Mouse (Mus musculus) limb, embryonic 13.5 days (tissue): ENCODE results near the gene Usp25. TPM values are rescaled to one million over a fixed set of nuclear protein-coding genes. Genes with fewer than 3 reads are reported as not detected.
A peak's percentile ranks its signal among the peaks of the same experiment; 100 is the strongest.

Experiments used
- ATAC-seq: fragments of 200-750 bp; cut with Nextera tagmentation; 2 replicates; pipeline ENCODE4 v1.8.0; 2017; ENCODE audit warnings: low read depth, moderate number of reproducible peaks, moderate TSS enrichment; ENCODE audit not compliant: low FRiP score
- H3K27ac ChIP-seq: fragments of 300-500 bp; sonication (generic); 2 replicates; pipeline ENCODE4 v1.5.1; 2015; ENCODE audit warnings: inconsistent platforms, mild to moderate bottlenecking, moderate library complexity
- H3K27me3 ChIP-seq: fragments of 300-500 bp; sonication (generic); 2 replicates; pipeline ENCODE4 v1.6.1; 2015; ENCODE audit warnings: mild to moderate bottlenecking, inconsistent platforms
- H3K36me3 ChIP-seq: fragments of 300-500 bp; sonication (generic); 2 replicates; pipeline ENCODE4 v1.6.1; 2015; ENCODE audit warnings: inconsistent platforms, mild to moderate bottlenecking, moderate library complexity
- H3K4me1 ChIP-seq: fragments of 300-500 bp; sonication (generic); 2 replicates; pipeline ENCODE4 v1.6.1; 2015; ENCODE audit warnings: inconsistent platforms
- H3K4me2 ChIP-seq: fragments of 300-500 bp; sonication (generic); replicated peaks from 2 replicates; pipeline ENCODE4 v1.6.1; 2015; ENCODE audit warnings: inconsistent platforms, mild to moderate bottlenecking, moderate library complexity
- H3K4me3 ChIP-seq: fragments of 300-500 bp; sonication (generic); 2 replicates; pipeline ENCODE4 v1.5.1; 2015; ENCODE audit warnings: moderate library complexity, mild to moderate bottlenecking, inconsistent platforms
- H3K9ac ChIP-seq: fragments of 300-500 bp; sonication (generic); 2 replicates; pipeline ENCODE4 v1.6.1; 2015; ENCODE audit warnings: mild to moderate bottlenecking, inconsistent platforms
- H3K9me3 ChIP-seq: fragments of 300-500 bp; sonication (generic); 2 replicates; pipeline ENCODE4 v1.6.1; 2016; ENCODE audit warnings: inconsistent platforms
- WGBS: fragments of 180-500 bp; shearing (Covaris S2); methylation state at CpG from one replicate; pipeline ENCODE4 v1.1.7; 2015; 5-methylcytosine and 5-hydroxymethylcytosine counted together
- polyA plus RNA-seq: library from polyadenylated mRNA; unstranded; fragments of >200 nt; fragmentation: Nextera tagmentation; extraction: Ambion mirVana; gene quantifications from 2 replicates; pipeline ENCODE4 v1.2.1, GENCODE M21; 2015

Gene Usp25
- polyA plus RNA-seq, 1 experiment from 2014 or later, result 16.4 TPM

DNA sequence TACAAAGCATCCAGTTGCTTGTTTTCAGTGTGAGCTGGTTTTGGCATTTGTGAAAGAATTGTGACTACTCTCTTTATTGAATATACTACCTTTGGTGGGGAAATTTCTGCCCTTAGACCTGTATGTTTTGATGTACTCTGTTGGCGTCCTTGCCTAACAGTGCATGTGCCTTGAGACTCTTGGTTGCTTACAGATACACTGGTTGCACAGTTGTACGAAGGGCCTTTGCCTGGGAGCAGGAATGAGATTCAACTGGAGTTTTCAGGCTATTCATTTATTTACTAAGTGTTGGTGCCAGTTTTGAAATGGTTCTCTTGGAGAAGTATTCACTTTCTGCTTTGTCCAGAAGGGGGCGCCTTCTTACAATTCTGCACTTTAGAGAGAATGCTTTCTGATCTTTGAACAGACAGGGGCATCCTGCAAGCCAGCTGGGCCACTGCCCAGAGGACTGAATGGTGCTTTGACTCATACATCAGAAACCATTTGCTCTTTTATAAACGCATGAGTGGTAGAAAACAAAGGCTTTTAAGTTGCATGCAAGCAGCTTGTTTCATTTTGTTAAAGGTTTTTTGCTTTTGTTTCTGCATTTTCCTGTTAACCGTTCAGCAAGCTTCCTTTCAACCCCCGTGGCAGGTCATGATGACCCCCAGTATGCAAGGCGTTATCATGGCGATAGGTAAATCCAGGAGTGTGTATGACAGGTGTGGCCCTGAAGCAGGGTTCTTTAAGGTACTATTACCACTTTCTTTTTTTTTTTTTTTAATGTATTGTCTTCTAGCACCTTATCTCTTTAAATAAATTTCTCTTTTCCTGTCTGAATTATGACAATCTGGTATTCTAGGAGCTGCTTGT is 85.7 kb downstream of the Usp25 start:
- 71% methylated on average over 8 of the region's 8 CpGs for WGBS
- Histone ChIP-seq H3K27me3 (no peaks in the 10 kb centered on the region), H3K27ac (no peak overlapping the region), H3K4me2 (no peak overlapping the region), H3K9me3 (no peaks in the 10 kb centered on the region), H3K36me3 (peaks cover 19% of the 10 kb centered on the region), H3K4me1 (no peaks in the 10 kb centered on the region), H3K4me3 (no peak overlapping the region), H3K9ac (no peak overlapping the region)
- ATAC-seq, result no peak

DNA sequence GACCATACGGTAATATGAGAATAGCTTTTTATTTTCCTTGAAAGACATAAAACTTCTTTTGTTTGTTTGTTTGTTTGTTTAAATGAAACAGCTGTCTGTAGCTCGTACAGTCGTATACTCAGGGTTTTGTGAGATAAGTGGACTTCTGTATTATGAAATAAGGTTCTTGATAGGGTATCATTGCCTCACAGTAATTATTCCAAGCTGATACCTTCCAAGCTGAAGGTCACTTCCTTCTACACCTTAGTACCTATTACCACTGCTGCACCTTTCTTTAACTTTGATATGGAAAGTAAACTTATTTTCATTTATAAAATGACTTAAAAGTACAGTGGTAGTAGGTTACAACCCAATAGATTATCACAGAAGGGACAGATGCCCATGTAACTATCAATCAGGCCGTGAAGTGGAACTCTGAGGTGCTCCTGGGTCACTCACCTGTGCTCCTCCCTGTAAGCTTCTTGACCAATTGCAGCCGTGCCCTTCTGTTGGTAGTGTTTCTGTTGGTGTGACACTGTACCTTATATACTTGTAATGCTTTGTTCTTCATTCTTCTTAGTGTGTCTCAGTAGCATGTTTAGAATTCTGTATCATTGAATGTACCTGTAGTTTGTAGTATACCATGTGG is 90.2 kb downstream of the Usp25 start:
- H3K4me1 ChIP-seq, result no peaks in the 10 kb centered on the region
- H3K27ac ChIP-seq, result no peak overlapping the region
- H3K36me3 ChIP-seq, result peaks cover 14% of the 10 kb centered on the region
- H3K27me3 ChIP-seq, result no peaks in the 10 kb centered on the region
- no peak overlapping the region for H3K9ac ChIP-seq
- 83% methylated on average over 5 of the region's 5 CpGs for WGBS
- no peak for ATAC-seq
- no peak overlapping the region for H3K4me3 ChIP-seq
- no peaks in the 10 kb centered on the region for H3K9me3 ChIP-seq
- no peak overlapping the region for H3K4me2 ChIP-seq

DNA sequence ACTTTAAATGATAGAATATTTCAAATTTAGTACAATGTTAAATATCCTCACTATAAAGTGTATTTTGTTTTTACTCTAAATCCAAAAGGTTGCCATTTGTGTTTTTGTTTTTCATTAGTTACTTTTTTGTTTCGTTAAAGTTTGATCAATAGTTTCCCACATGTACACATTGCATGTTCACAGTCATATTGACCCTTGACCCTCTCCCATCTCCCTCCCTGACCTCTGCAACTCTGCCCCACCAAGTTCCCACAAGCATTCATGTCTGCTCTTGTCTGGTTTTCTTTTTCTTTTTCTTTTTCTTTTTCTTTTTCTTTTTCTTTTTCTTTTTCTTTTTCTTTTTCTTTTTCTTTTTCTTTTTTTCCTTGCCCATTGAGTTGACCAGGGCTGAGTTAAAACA is 97.8 kb downstream of the Usp25 start:
- Histone ChIP-seq H3K9ac (no peak overlapping the region), H3K27ac (no peak overlapping the region), H3K36me3 (peaks cover 24% of the 10 kb centered on the region), H3K4me2 (no peak overlapping the region), H3K4me3 (no peak overlapping the region), H3K4me1 (no peaks in the 10 kb centered on the region), H3K27me3 (no peaks in the 10 kb centered on the region), H3K9me3 (no peaks in the 10 kb centered on the region)
- no peak for ATAC-seq
- WGBS, result 76% methylated on average over 1 of the region's 1 CpGs

DNA sequence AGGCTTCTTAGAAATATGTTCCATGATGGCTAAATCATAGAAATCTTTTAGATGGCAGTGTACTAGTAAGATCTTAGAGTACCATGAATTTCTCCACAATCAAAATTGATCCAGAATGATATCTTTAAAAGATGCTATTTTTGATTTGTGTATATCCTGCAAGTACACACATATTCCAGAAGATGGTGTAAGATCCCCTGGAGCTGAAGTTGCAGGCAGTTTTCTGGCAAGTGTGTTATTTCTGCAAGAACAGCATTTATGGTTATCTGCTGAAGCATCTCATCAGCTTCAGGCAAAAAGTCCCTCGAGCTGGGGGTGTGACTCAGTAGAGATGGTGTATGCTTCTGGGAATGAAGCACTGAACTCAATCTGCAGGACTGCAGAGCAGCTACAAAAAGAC is 112.4 kb downstream of the Usp25 start:
- Histone ChIP-seq H3K4me1 (no peaks in the 10 kb centered on the region), H3K9me3 (no peaks in the 10 kb centered on the region), H3K9ac (no peak overlapping the region), H3K4me2 (no peak overlapping the region), H3K27ac (no peak overlapping the region), H3K27me3 (no peaks in the 10 kb centered on the region), H3K4me3 (no peak overlapping the region), H3K36me3 (no peaks in the 10 kb centered on the region)
- WGBS, result 46% methylated on average over 1 of the region's 1 CpGs
- no peak for ATAC-seq

DNA sequence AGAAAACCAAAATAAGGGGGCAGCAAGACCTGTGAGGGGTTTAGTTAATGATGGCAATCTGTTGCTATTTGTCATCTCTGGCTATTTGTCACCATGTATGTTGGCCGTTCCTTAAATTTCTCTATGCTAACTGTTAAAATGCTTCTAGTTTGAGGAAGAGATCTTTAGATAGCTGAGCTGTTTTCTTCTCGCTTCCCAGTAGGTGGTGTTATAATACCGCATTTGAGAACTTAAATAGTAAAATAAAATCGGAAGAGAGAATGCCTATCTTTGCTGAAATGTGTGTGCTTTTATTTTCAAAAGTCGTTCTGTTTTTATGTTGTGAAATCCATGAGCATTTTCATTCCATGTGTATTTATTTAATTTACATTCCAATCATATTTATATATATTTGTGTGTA is 115.2 kb downstream of the Usp25 start:
- 29% methylated on average over 5 of the region's 5 CpGs for WGBS
- H3K36me3 ChIP-seq, result no peaks in the 10 kb centered on the region
- no peak for ATAC-seq
- H3K4me3 ChIP-seq, result no peak overlapping the region
- H3K9ac ChIP-seq, result no peak overlapping the region
- H3K4me2 ChIP-seq, result no peak overlapping the region
- no peak overlapping the region for H3K27ac ChIP-seq
- no peaks in the 10 kb centered on the region for H3K27me3 ChIP-seq
- H3K9me3 ChIP-seq, result no peaks in the 10 kb centered on the region
- H3K4me1 ChIP-seq, result 0 out of 2 replicates have a peak, but pooled peaks cover 3% of the 10 kb centered on the region

DNA sequence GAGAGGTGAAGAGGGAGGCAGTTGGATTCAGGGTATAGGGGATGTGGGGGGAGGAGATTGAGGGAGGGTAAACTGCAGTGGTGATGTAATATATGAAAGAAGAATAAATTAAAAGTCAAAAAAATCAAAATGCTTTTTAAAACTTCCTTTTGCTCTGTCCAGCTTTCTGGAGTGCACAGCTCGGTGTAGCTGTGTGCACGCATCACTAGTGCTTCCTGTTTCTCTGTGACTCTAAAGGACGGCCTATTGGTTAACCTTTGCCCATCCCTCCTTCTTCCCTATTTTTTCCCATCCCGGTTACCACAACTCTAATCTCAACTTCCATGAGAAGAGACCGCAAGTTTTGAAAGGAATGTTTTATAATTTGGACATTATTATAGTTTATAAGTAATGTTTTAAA is 119.5 kb downstream of the Usp25 start:
- Histone ChIP-seq H3K9me3 (peaks cover 6% of the 10 kb centered on the region; the same call in 1 of the 2 replicates), H3K4me3 (no peak overlapping the region), H3K27me3 (no peaks in the 10 kb centered on the region), H3K9ac (no peak overlapping the region), H3K27ac (no peak overlapping the region), H3K4me2 (no peak overlapping the region), H3K4me1 (0 out of 2 replicates have a peak, but pooled peaks cover 7% of the 10 kb centered on the region), H3K36me3 (no peaks in the 10 kb centered on the region)
- no peak for ATAC-seq
- 85% methylated on average over 5 of the region's 5 CpGs for WGBS

DNA sequence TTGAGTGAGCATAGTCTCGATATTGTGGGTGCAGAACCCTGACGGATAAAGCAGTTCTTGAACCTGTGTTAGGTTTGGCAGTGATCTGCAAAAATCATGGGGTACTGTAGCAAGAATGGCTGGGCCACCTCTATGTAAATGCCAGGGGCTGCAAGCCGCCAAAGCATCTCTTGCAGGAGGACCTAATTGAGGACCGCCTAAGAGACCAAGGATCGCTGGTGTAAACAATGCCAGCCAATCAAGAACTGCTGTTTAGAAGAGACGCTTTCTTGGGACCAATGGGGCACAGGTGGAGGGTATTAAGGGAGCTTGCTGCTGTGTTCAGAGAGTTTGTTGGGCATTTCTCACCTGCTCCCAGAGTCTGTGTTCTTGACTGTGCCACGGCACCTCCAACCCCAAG is 127.1 kb downstream of the Usp25 start:
- no peaks in the 10 kb centered on the region for H3K36me3 ChIP-seq
- H3K4me1 ChIP-seq, result peaks cover 16% of the 10 kb centered on the region
- 89% methylated on average over 7 of the region's 7 CpGs for WGBS
- no peak overlapping the region for H3K4me3 ChIP-seq
- H3K9me3 ChIP-seq, result peaks cover 6% of the 10 kb centered on the region; the same call in 1 of the 2 replicates
- no peak for ATAC-seq
- no peak overlapping the region for H3K4me2 ChIP-seq
- no peak overlapping the region for H3K27ac ChIP-seq
- no peaks in the 10 kb centered on the region for H3K27me3 ChIP-seq
- no peak overlapping the region for H3K9ac ChIP-seq

DNA sequence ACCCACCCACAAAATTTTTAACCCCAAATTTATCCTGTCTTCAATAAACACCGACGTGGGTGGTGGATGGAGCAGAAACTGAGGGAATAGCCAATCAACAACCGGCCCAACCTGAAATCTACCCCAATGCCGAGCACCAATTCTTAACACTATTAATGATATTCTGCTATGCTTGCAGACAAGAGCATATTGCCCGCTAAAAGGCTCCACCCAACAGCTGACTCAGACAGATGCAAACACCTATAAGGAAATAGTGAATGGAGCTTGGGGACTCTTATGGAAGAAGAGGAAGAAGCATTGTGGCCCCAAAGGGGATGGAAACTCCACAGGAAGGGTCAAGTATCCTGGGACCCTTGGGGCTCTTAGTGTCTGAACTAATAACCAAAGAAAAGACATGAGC is 133.3 kb downstream of the Usp25 start:
- Histone ChIP-seq H3K9ac (no peak overlapping the region), H3K4me1 (peaks cover 6% of the 10 kb centered on the region), H3K4me2 (no peak overlapping the region), H3K4me3 (no peak overlapping the region), H3K27me3 (no peaks in the 10 kb centered on the region), H3K27ac (no peak overlapping the region), H3K36me3 (no peaks in the 10 kb centered on the region), H3K9me3 (no peaks in the 10 kb centered on the region)
- ATAC-seq, result no peak
- 93% methylated on average over 5 of the region's 5 CpGs for WGBS

DNA sequence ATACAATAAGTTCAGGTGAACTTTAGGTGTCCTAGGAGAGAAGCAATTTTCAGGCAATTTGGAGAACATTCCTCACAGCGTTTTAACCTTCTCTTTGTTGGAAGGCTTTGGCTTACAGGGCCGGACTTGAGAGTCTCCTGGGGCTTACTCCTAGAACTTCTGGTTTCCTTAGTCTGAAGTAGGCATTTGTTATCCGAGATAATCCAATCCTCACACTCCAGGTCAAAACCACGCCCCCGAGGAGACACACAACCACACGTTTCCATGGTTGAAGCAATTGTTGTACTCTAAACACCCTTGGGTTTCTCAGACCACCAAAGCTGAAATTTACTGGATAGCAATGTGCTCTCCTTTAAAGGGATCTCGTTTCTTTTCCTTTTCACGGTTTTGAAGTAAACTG is 136.8 kb downstream of the Usp25 start:
- Histone ChIP-seq H3K4me2 (no peak overlapping the region), H3K9me3 (no peaks in the 10 kb centered on the region), H3K27me3 (no peaks in the 10 kb centered on the region), H3K4me3 (no peak overlapping the region), H3K36me3 (no peaks in the 10 kb centered on the region), H3K9ac (no peak overlapping the region), H3K27ac (no peak overlapping the region), H3K4me1 (no peaks in the 10 kb centered on the region)
- WGBS, result 45% methylated on average over 8 of the region's 8 CpGs
- peak; percentile 40; the same call in 1 of the 2 replicates for ATAC-seq

DNA sequence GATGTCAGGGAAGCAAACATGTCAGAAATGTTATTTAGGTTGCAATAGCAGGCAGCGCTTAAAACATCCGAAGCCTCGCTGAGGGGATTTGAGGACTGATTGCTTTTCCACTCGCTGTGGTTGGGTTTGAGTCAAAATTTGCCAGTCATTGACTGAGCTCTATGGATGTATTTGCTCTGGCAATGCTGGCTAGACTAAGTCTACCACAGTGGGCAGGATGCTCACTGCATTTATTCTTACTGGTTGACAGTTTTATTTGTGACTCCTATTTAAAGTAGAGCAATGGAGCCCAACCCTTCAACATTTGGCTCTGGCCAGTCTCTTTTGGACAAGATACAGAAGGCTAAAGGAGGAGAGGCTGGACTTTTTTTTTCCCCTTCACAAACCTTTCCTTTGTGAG is 137.4 kb downstream of the Usp25 start:
- Histone ChIP-seq H3K4me1 (no peaks in the 10 kb centered on the region), H3K4me2 (no peak overlapping the region), H3K36me3 (no peaks in the 10 kb centered on the region), H3K4me3 (no peak overlapping the region), H3K27me3 (no peaks in the 10 kb centered on the region), H3K9me3 (no peaks in the 10 kb centered on the region), H3K9ac (no peak overlapping the region), H3K27ac (no peak overlapping the region)
- ATAC-seq, result no peak
- 54% methylated on average over 4 of the region's 4 CpGs for WGBS

DNA sequence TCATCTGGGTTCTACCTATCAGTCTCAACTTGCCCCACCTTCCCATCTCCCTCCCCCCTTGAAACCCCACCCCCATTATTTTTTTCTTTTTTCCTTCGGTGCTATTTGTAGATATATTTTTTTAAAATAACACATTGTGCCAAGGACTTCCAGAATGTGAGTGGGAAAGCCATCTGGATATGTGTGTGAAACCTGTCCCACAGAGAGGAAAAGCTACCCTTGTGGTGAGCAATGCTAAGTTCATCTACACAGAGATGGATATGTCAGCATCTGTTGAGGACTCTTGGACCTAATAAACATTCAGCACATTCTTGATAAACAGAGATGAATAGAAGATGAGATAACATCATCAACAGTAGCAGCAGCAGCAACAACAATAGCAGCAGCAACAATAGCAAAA is 138.8 kb downstream of the Usp25 start:
- no peak for ATAC-seq
- H3K4me2 ChIP-seq, result no peak overlapping the region
- H3K4me1 ChIP-seq, result no peaks in the 10 kb centered on the region
- WGBS, result 88% methylated on average over 1 of the region's 1 CpGs
- H3K27me3 ChIP-seq, result no peaks in the 10 kb centered on the region
- no peaks in the 10 kb centered on the region for H3K36me3 ChIP-seq
- H3K9me3 ChIP-seq, result no peaks in the 10 kb centered on the region
- H3K4me3 ChIP-seq, result no peak overlapping the region
- no peak overlapping the region for H3K27ac ChIP-seq
- no peak overlapping the region for H3K9ac ChIP-seq

DNA sequence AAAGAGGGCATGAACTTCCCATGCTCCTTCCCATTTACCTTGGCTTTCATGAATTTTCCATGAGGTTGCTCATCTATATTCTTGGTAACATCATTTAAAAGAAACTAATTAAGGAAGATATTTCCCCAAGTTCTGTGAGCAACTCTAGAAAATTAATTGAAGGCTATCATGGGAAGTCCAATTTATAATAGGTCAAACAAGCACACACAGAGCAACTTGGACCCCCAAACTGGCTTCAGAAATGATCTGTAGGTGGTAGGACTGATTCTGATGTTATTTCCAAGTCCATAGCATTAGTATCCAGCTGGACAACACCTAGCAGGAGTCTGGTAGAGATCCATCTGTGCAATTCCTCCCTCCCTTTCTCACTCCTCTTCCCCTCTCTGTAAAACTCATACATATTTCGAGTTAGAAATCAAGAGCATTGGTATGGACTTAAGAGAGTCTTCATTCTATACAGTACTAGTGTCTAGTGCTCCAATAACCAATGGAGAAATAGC is 139.8 kb downstream of the Usp25 start:
- H3K27ac ChIP-seq, result no peak overlapping the region
- no peaks in the 10 kb centered on the region for H3K9me3 ChIP-seq
- H3K4me2 ChIP-seq, result no peak overlapping the region
- WGBS, result 61% methylated on average over 1 of the region's 1 CpGs
- H3K4me3 ChIP-seq, result no peak overlapping the region
- no peaks in the 10 kb centered on the region for H3K4me1 ChIP-seq
- H3K27me3 ChIP-seq, result no peaks in the 10 kb centered on the region
- ATAC-seq, result no peak
- H3K36me3 ChIP-seq, result no peaks in the 10 kb centered on the region
- no peak overlapping the region for H3K9ac ChIP-seq
